Mouse (Mus musculus) hindbrain, embryonic 16.5 days (tissue): ENCODE results near the gene Baz2a. TPM values are rescaled to one million over a fixed set of nuclear protein-coding genes. Genes with fewer than 3 reads are reported as not detected.

Experiments used
- microRNA counts: library from miRNA; unstranded; fragments of <30 nt; microRNA quantifications from one replicate; lab custom pipeline; 2016
- microRNA-seq: library from miRNA; unstranded; fragments of <30 nt; microRNA quantifications from one replicate; pipeline ENCODE4, GENCODE M21; 2017
- polyA plus RNA-seq: library from polyadenylated mRNA; unstranded; fragments of >200 nt; fragmentation: Nextera tagmentation; extraction: Ambion mirVana; gene quantifications from 2 replicates; pipeline ENCODE4 v1.2.1, GENCODE M21; 2015

The Baz2a gene
- polyA plus RNA-seq, 1 experiment from 2014 or later = 6.9 TPM

MicroRNAs encoded within 50 kb of the gene (microRNA counts, 519-probe panel; counts per million panel counts)
- microRNA mmu-miR-677 (lab: Ali Mortazavi, UCI) = not detected

Small RNAs within 50 kb of the gene (microRNA-seq; reads per million reads assigned to microRNA genes)
- gene Mir677 = 15.2 reads per million, percentile 30 among the genes with 10 or more reads in this experiment

Other genes with a start within 250 kb of the Baz2a start
- gene Rdh19, start 241.6 kb upstream of the Baz2a start, polyA plus RNA-seq = not detected in 2 replicates
- gene Rdh16f2, start 225.1 kb upstream of the Baz2a start, polyA plus RNA-seq = not detected in 2 replicates
- not detected in 2 replicates for gene Rdh7, start 202.8 kb upstream of the Baz2a start, polyA plus RNA-seq
- gene Sdr9c7, start 193.1 kb upstream of the Baz2a start, polyA plus RNA-seq = not detected in 2 replicates
- gene Hsd17b6, start 84.0 kb upstream of the Baz2a start, polyA plus RNA-seq = not detected in 2 replicates
- gene Prim1, start 76.4 kb upstream of the Baz2a start, polyA plus RNA-seq = 37.2 and 40.2 TPM in 2 replicates
- 426 and 444 TPM in 2 replicates for gene Naca, start 56.0 kb upstream of the Baz2a start, polyA plus RNA-seq
- 359 and 361 TPM in 2 replicates for gene Ptges3, start 32.6 kb upstream of the Baz2a start, polyA plus RNA-seq
- gene Atp5b, start 8.3 kb upstream of the Baz2a start, polyA plus RNA-seq = 2,423 and 2,704 TPM in 2 replicates
- gene Rbms2, start 88.7 kb downstream of the Baz2a start, polyA plus RNA-seq = 8.2 and 10.7 TPM in 2 replicates
- gene Gls2, start 102.9 kb downstream of the Baz2a start, polyA plus RNA-seq = 1.8 and 2.4 TPM in 2 replicates
- 23.6 and 25.5 TPM in 2 replicates for gene Spryd4, start 120.2 kb downstream of the Baz2a start, polyA plus RNA-seq
- 0.11 and 0.24 TPM in 2 replicates for gene Mip, start 134.3 kb downstream of the Baz2a start, polyA plus RNA-seq
- 19.7 and 22.4 TPM in 2 replicates for gene Timeless, start 140.5 kb downstream of the Baz2a start, polyA plus RNA-seq
- 0.11 TPM in 1 of 2 replicates, not detected in the other for gene Apon, start 162.5 kb downstream of the Baz2a start, polyA plus RNA-seq
- 0.24 TPM in 1 of 2 replicates, not detected in the other for gene Apof, start 177.1 kb downstream of the Baz2a start, polyA plus RNA-seq
- 19.3 and 22.2 TPM in 2 replicates for gene Stat2, start 179.0 kb downstream of the Baz2a start, polyA plus RNA-seq
- gene Il23a, start 207.2 kb downstream of the Baz2a start, polyA plus RNA-seq = 0.22 and 0.73 TPM in 2 replicates
- gene Pan2, start 211.8 kb downstream of the Baz2a start, polyA plus RNA-seq = 18.2 and 20.9 TPM in 2 replicates
- 196 and 202 TPM in 2 replicates for gene Cnpy2, start 230.9 kb downstream of the Baz2a start, polyA plus RNA-seq
- 303 and 314 TPM in 2 replicates for gene Cs, start 246.2 kb downstream of the Baz2a start, polyA plus RNA-seq